Mouse (Mus musculus): ENCODE data around the gene Dbx1. TPM values are rescaled to one million over a fixed set of nuclear protein-coding genes. Genes with fewer than 3 reads are reported as not detected.

Dbx1 gene
- not detected for polyA plus RNA-seq (2014; fragmentation: Illumina TruSeq; extraction: RNeasy Lipid Tissue Mini Kit (QIAGEN cat#74804); ENCODE audit: low read depth, low replicate concordance)

DNA sequence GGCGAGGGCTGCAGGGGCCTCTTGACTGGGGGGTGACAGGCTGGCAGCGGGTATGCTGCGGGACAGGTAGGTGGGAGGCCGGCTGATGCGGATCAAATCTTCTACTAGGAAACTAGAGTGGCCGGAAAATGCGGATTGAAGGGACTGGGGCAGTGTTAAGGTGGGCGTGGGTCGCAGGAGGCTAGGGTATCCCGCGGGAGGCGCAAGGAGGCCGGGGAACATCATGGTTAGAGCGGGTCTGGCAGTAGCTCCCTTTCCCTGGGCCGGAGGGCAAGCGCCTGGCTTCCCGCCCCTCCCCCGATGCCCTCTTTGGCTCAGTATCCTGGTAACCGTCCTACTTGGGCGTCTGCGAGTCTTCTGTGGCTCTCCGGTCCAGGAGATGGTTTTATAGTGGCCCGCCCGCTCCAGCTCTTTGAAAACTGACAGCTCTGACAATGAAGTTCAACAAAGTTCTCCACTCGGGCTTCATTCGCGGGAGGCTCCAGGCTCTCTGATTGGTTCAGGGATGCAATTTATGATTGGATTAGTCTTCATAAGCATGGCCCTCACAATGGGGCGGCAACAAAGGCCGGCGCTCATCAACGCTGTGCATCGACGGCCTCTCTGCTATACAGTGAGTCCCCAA, at the start of gene Dbx1:
TSS of gene Dbx1 (minus strand) at position 359 of the 625 bp plus-strand sequence.

Other genes with a start within 250 kb of the Dbx1 start
- 9.4 TPM for gene Htatip2, start 122.3 kb upstream of the Dbx1 start, polyA plus RNA-seq (2014; fragmentation: Illumina TruSeq; extraction: RNeasy Lipid Tissue Mini Kit (QIAGEN cat#74804); ENCODE audit: low read depth, low replicate concordance)
- gene Prmt3, start 141.5 kb upstream of the Dbx1 start, polyA plus RNA-seq (2014; fragmentation: Illumina TruSeq; extraction: RNeasy Lipid Tissue Mini Kit (QIAGEN cat#74804); ENCODE audit: low read depth, low replicate concordance) = 30.3 TPM

Data from kidney, adult 10 weeks (tissue).